Mouse (Mus musculus) testis, adult 2 months (tissue): ENCODE data around the gene Bcl2l1.

ENCODE experiments used
- CTCF ChIP-seq: fragments of 200-500 bp; IDR thresholded peaks from 2 replicates; pipeline ENCODE4 v1.5.1; 2012; ENCODE audit warnings: low read depth, mild to moderate bottlenecking, inconsistent platforms, low read length, moderate library complexity; ENCODE audit not compliant: control insufficient read depth, insufficient read depth, insufficient replicate concordance
- POLR2A ChIP-seq: fragments of 200-500 bp; IDR thresholded peaks from 2 replicates; pipeline ENCODE4 v1.6.1; 2012; ENCODE audit warnings: low read depth, mild to moderate bottlenecking, inconsistent platforms, low read length, moderate library complexity; ENCODE audit not compliant: control insufficient read depth

DNA sequence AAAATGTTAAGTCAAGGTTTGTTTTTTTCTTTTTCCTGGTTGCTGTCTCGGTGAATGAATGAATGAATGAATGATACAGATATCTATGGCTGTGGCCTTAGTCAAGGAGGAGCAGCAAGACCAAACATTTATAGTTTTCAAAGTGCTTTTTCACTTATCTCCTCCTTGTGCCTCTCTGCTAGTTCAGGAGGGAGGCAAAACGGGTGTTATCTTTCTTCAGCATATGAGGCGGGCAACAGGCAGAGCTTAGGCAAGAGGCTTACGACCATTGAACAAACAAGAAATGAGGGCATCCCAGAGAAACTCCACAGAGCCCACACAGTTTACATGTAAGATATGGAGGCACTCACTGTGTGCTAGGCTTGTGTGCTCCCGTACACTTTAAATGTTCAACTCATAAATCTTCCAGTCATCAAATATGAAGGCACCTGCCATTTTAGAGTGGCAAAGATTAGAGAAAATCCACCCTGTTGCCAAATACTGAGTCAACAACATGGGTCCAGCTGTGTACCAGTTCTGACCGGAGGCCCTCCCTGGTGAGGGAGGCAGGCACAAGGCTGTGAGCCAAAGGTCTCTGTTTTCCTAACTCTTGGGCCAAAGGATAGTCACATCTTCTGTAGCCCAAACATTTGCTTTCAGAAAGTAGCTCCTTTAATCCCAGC lies 17.2 kb downstream of the Bcl2l1 start:
- TF ChIP-seq POLR2A, result no peak
- no peak for TF ChIP-seq CTCF
